Mouse (Mus musculus): ENCODE results near the gene Aar2. TPM values are rescaled to one million over a fixed set of nuclear protein-coding genes. Genes with fewer than 3 reads are reported as not detected.

Aar2 gene
- total and polyA plus RNA-seq, 2 experiments from 2014 or later: 42.0 to 49.1 TPM

- H3K4me3 ChIP-seq (ENCODE audit: low read depth, low read length): no peak overlapping the region
- no peak overlapping the region for H3K27ac ChIP-seq (ENCODE audit: low read depth, low read length)
- 56% methylated on average over 3 of the region's 3 CpGs for WGBS
These were observed 57.8 kb downstream of the Aar2 start for GRCm38 (mm10) chr2:156605144-156605543.

GRCm38 (mm10) chr2:156605971-156606370 lies 58.6 kb downstream of the Aar2 start:
- Histone ChIP-seq H3K9me3 (ENCODE audit: low read length) (no peaks in the 10 kb centered on the region), H3K4me1 (ENCODE audit: insufficient read depth, low read length) (no peaks in the 10 kb centered on the region), H3K27me3 (ENCODE audit: insufficient read depth, low read length) (no peaks in the 10 kb centered on the region), H3K4me2 (ENCODE audit: low read depth, low read length, poor library complexity, severe bottlenecking) (no peak overlapping the region), H3K9ac (replicated peaks; ENCODE audit: low read length, poor library complexity, severe bottlenecking) (no peak overlapping the region), H3K27ac (ENCODE audit: low read depth, low read length) (no peak overlapping the region), H3K36me3 (ENCODE audit: insufficient read depth, low read length) (no peaks in the 10 kb centered on the region), H3K4me3 (ENCODE audit: low read depth, low read length) (no peak overlapping the region)
- 73% methylated on average over 5 of the region's 5 CpGs for WGBS
- ATAC-seq (ENCODE audit: low FRiP score) (no peak), DNase-seq (ENCODE audit: low spot score) (no peak)
- TF ChIP-seq CTCF (IDR thresholded peaks at IDR 0.05): no peak

More at GRCm38 (mm10) chr2:156605144-156605543, 57.8 kb downstream of the Aar2 start:
- no peaks in the 10 kb centered on the region for H3K9me3 ChIP-seq (ENCODE audit: low read length)
- no peak overlapping the region for H3K9ac ChIP-seq (replicated peaks; ENCODE audit: low read length, poor library complexity, severe bottlenecking)
- H3K27me3 ChIP-seq (ENCODE audit: insufficient read depth, low read length): no peaks in the 10 kb centered on the region
- ATAC-seq (ENCODE audit: low FRiP score): no peak
- no peak for TF ChIP-seq CTCF (IDR thresholded peaks at IDR 0.05)
- no peak for DNase-seq (ENCODE audit: low spot score)
- H3K4me1 ChIP-seq (ENCODE audit: insufficient read depth, low read length): no peaks in the 10 kb centered on the region
- H3K4me2 ChIP-seq (ENCODE audit: low read depth, low read length, poor library complexity, severe bottlenecking): no peak overlapping the region
- no peaks in the 10 kb centered on the region for H3K36me3 ChIP-seq (ENCODE audit: insufficient read depth, low read length)

- no peaks in the 10 kb centered on the region for H3K9me3 ChIP-seq (ENCODE audit: low read length)
- no peaks in the 10 kb centered on the region for H3K27me3 ChIP-seq (ENCODE audit: insufficient read depth, low read length)
- no peaks in the 10 kb centered on the region for H3K36me3 ChIP-seq (ENCODE audit: insufficient read depth, low read length)
- peak overlapping the region; percentile 73 for H3K4me2 ChIP-seq (ENCODE audit: low read depth, low read length, poor library complexity, severe bottlenecking)
- DNase-seq (ENCODE audit: low spot score) (peak; percentile 47), ATAC-seq (ENCODE audit: low FRiP score) (no peak)
- peak; percentile 61 for TF ChIP-seq CTCF (IDR thresholded peaks at IDR 0.05)
- no peak overlapping the region for H3K27ac ChIP-seq (ENCODE audit: low read depth, low read length)
- under 1% methylated on average over 40 of the region's 41 CpGs for WGBS
- H3K4me3 ChIP-seq (ENCODE audit: low read depth, low read length): peak overlapping the region; percentile 92
- peak overlapping the region; percentile 90 for H3K9ac ChIP-seq (replicated peaks; ENCODE audit: low read length, poor library complexity, severe bottlenecking)
- peaks cover 17% of the 10 kb centered on the region for H3K4me1 ChIP-seq (ENCODE audit: insufficient read depth, low read length)
These were observed 65.7 kb downstream of the Aar2 start for GRCm38 (mm10) chr2:156613081-156613540.

- H3K4me1 ChIP-seq (ENCODE audit: insufficient read depth, low read length): peaks cover 17% of the 10 kb centered on the region
- peak within 1 kb of the TSS; percentile 90 for H3K9ac ChIP-seq (replicated peaks; ENCODE audit: low read length, poor library complexity, severe bottlenecking)
- peak within 1 kb of the TSS; percentile 69 for H3K27ac ChIP-seq (ENCODE audit: low read depth, low read length)
- DNase-seq (ENCODE audit: low spot score) (peak; percentile 63), ATAC-seq (ENCODE audit: low FRiP score) (peak; percentile 57)
- no peak for TF ChIP-seq CTCF (IDR thresholded peaks at IDR 0.05)
- under 1% methylated on average over 39 of the region's 103 CpGs for WGBS
- H3K9me3 ChIP-seq (ENCODE audit: low read length): no peaks in the 10 kb centered on the region
- no peaks in the 10 kb centered on the region for H3K27me3 ChIP-seq (ENCODE audit: insufficient read depth, low read length)
- peak within 1 kb of the TSS; percentile 92 for H3K4me3 ChIP-seq (ENCODE audit: low read depth, low read length)
- H3K36me3 ChIP-seq (ENCODE audit: insufficient read depth, low read length): no peaks in the 10 kb centered on the region
- H3K4me2 ChIP-seq (ENCODE audit: low read depth, low read length, poor library complexity, severe bottlenecking): peak within 1 kb of the TSS; percentile 73
These were observed 66.3 kb downstream of the Aar2 start, which contains the start of gene Dlgap4 for GRCm38 (mm10) chr2:156613541-156614257. Dlgap4 (plus strand) TSS chr2:156613705.

- no peak for TF ChIP-seq CTCF (IDR thresholded peaks at IDR 0.05)
- Histone ChIP-seq H3K9ac (replicated peaks; ENCODE audit: low read length, poor library complexity, severe bottlenecking) (peak overlapping the region; percentile 90), H3K27ac (ENCODE audit: low read depth, low read length) (peak overlapping the region; percentile 69; the same call in 1 of the 2 replicates), H3K27me3 (ENCODE audit: insufficient read depth, low read length) (no peaks in the 10 kb centered on the region), H3K4me3 (ENCODE audit: low read depth, low read length) (peak overlapping the region; percentile 92), H3K36me3 (ENCODE audit: insufficient read depth, low read length) (no peaks in the 10 kb centered on the region), H3K4me1 (ENCODE audit: insufficient read depth, low read length) (peaks cover 17% of the 10 kb centered on the region), H3K4me2 (ENCODE audit: low read depth, low read length, poor library complexity, severe bottlenecking) (peak overlapping the region; percentile 73), H3K9me3 (ENCODE audit: low read length) (no peaks in the 10 kb centered on the region)
- DNase-seq (ENCODE audit: low spot score) (peak; percentile 30), ATAC-seq (ENCODE audit: low FRiP score) (peak; percentile 33; the same call in 1 of the 2 replicates)
- 1% methylated on average over 18 of the region's 18 CpGs for WGBS
These were observed 66.8 kb downstream of the Aar2 start for GRCm38 (mm10) chr2:156614258-156614556.
